Mouse (Mus musculus) frontal cortex, postnatal 14 days (tissue): ENCODE measurements at regions not wholly inside any gene's neighbourhood (a gene's known extent, or its start where the extent isn't known, plus 50 kb on each side); places are given as distances from the start of the nearest gene placed in this dataset.

Source experiments
- DNase-seq, 2 experiments: peaks; one replicate each; pipeline ENCODE4 v3.0.0; 2022; ENCODE audit warnings: low spot score in 2 of 2

DNA sequence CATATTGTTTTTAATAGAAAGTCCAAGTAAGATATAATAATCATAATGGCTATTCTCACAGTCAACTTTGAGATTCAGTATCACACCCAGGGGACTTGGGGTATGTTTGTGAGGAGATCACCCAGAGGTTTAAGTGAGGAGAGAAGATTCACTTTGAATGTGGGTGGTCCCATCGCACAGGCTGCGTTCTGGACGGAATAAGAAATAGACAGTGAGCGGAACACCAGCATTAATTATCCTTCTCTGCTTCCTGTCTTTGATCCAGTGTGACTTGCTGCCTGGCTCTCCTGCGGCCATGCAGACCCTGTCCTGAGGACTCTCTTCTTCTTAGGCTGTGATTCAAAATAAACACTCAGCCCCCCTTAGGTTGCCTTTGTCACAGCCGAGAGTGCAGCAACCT, 60.6 kb upstream of the Kras start:
- DNase-seq, result no peak

DNA sequence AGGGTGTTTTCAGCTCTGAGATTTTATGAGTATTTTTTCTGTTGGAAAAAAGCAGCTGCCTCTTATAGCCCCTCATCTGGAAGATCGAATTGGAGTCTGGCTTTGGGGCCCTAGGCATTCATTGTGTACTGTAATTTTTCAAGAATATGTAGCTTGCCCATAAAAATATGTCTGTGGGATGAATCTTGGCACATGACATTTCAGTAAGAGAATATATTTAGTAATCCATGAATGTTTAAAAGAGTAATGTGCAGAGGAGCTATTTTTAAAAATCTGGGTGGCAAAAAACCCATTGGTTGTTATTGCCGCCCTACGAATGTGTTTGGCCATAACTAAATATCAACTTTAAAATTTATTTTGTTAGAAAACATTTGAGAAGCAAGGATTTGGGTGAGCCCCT, 59.0 kb upstream of the Kras start:
- no peak for DNase-seq

DNA sequence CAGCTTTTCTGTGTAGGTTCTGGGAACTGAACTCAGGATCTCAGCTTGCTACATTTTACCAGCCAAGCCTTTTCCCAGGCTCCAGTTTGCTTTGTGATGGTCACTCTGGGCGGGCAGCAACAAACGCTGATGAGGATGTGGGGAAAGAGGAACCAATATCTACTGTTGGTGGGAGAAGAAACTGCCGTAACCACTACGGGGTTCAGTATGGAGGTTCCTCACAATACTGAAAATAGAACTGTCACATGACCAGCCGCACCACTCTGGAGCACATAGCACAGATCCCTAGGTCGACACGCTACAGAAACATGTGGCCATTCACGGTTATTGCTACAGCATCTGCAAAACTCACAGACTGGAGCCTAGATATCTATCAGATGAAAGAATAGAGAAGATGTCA, 57.2 kb upstream of the Kras start:
- DNase-seq, result no peak

DNA sequence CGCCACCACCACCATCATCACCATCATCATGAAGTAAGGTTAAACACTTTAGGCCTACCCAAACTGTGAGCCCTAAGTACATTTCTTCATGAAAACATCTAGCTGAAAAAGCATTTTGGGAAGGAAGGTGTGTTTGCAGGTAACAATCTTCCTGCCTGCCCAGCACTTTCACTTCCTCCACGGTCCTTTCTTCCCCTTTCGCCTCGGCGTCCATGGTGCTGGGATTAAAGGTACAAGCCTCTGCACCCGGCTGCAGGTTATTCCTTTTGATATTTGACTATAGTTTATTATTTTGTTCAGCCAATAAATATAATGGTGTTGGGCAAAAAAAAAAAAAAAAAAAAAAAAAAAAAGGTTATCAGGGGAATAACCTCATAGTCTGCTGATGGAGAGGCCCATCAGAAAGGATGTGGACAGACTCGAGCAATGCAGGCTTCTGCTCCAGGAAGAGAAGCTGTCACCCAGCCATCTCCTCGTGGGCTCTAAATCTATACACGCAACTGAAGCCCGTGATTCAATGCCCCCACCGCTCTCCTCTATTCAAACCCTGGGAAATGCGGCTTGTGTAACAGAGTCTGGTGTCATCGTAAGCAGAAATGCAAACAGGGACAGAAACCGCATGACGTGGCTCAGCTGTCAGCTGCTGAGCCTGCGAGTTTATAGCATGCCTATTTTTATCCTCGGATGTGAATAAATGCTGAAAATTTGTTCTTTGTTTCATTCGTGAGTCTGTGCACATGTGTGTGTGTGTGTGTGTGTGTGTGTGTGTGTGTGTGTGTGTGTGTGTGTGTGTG, 56.5 kb upstream of the Kras start:
- peak; percentile 40 to 61 for DNase-seq

DNA sequence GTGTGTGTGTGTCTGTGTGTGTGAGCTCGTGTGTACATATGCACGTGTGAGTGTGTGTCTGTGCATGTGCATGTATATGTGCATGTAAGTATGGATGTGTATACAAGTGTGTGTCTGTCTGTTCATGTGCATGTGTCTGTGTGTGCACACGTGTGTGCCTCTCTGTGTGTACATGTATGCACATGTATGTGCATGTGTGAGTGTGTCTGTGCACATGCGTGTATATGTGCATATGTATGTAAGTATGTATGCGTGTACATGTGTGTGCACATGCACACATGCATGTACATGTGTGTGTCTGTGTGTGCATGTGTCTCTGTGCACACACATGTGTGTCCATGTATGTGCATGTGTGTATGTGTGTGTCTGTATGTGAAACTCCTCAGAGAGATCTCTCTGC, 55.6 kb upstream of the Kras start:
- no peak for DNase-seq

DNA sequence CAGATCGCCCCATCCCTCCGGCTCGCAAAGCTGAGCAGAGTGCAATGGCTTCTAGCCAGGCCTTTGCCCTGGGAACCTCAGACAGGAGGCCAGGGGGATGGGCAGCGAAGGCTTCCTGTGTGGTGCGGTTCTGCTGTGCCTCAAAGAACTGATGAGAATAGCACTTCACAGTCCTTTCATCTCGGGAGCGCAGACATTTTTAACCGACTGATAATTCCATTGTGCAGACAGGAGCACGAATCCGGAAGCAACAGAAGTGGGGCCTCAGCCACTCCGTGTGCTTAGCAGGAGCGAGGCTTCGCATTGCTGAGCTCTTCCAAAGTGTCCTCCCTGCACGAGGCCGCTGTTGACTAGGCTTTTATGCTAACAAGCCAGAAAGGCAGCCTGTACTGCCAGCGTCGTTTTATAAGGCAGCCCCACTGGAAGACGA, 53.6 kb upstream of the Kras start:
- DNase-seq, result no peak

DNA sequence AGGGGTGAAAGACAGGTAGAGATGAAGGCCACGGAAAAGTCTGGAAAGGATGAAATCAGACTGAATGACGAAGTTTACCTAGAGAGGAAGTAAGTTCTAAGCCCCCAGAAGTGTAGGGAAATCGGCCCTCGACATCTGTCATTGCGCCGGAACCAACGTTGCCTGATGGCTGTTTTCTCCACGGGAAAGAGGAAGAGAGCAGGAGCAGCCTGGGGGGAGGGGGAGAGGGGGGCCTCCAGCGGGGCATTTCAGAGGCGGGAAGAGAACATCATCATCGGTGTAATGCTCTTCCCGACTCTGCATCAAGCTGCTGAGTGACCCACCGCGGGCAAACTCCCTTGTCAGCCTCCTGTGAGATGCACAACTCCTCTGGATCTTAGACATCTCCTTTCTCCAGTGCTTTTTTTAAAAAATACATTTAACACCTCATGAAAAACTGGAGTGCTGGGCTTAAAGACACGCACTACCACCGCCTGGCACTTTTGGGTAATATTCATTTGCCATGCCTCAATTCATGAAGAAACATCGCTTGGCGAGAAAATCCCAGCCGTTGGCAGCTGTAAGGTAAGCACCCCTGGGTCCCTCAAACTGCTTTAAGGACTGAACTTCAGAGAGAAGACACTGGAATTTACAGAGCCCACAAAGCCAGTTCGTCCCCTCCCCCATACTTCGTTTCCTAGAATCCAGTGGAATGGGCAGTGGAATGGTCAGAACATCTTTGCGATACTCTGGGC, 53.0 kb upstream of the Kras start:
- no peak for DNase-seq

DNA sequence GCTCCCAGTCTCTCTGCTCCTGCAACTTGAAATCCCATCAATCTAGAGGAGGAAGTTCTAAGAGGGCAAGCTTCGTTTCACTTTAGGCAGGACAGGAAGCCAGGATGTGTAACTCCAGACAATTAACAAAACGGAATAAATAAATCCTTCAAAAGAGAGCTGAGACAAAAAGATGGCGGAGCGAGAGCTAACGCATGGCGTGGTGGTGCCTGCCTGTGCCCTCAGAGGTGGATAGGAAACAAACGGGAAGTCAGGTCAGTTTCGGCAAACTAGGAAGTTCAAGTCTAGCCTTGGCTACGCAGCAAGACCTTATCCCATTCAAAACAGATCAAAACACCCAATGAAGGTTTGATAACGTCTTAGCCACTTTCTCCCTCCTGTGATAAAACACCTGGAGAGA, 52.1 kb upstream of the Kras start:
- no peak for DNase-seq

DNA sequence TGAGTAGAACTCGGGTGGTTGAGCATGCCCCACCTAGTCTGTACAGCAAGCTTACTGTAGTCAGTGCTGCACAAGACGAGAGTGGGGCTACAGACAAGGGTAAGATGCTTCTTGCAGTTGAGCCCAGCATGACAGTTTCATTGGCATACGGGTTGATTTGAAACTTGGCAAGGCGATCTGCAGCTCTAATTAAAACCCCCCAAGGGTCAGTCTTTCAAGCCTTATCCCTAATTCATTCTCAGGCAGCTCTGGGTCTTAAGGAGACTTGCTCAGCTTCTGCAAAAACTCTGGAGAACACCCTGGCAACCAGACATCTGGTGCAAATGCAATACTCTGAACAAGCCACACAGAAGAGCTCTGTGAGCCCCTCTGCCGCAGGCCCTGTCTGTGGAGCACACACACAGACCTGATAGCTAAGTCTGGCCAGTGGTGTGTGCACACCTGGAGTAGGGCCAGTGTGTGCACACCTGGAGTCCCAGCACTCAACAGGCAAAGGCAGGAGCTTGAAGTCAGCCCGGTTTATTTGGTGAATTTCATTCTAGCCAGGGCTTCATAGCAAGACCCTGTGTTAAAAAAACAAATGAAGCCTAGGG, 50.3 kb upstream of the Kras start:
- DNase-seq, result no peak
